In genomic region chr10:77142328-77142727, GRCm38 (mm10) we compare ENCODE assay signal across 9 mouse cellular contexts. TPM values are rescaled to one million over a fixed set of nuclear protein-coding genes. Genes with fewer than 3 reads are reported as not detected.
DNase-seq lines count a peak whose midpoint lies in the region; ATAC-seq lines count a peak whose summit lies in the region.
"Had no signal": no experiment of that assay in that cellular context is flagged by ENCODE, and none has a peak within 500 bp of the region (broad histone marks: within the 10 kb centered on the region; RNA-seq: fewer than 3 reads in every experiment).

No protein-coding gene starts in this region.

- H3K9me3 ChIP-seq in midbrain, embryonic 15.5 days, result no peaks in the 10 kb centered on the region

- intact Hi-C loops in heart, postnatal 36 days (cut with DNase I), result loop anchor here (10.0 kb wide), 1 partner anchor 422 kb away; no protein-coding TSS in a partner anchor

- no peaks in the 10 kb centered on the region for H3K36me3 ChIP-seq in midbrain, embryonic 15.5 days (replicated peaks)

- no peaks in the 10 kb centered on the region for H3K27me3 ChIP-seq in midbrain, embryonic 15.5 days (replicated peaks)

- ATAC-seq in cerebellum, adult (ENCODE audit: insufficient number of reproducible peaks, low FRiP score, low TSS enrichment), result no peak
- ATAC-seq in granulocyte monocyte progenitor cell, adult 5-6 weeks (replicated peaks; ENCODE audit: poor library complexity, severe bottlenecking), result no peak
- no peak for ATAC-seq in midbrain, embryonic 15.5 days (replicated peaks)

- H3K4me3 ChIP-seq in midbrain, embryonic 15.5 days, result no peak overlapping the region

- WGBS in midbrain, embryonic 15.5 days, result 98% methylated on average over 2 of the region's 2 CpGs

- no peak overlapping the region for H3K27ac ChIP-seq in midbrain, embryonic 15.5 days
- H3K27ac ChIP-seq: liver, embryonic 14.5 days had no signal

- DNase-seq in cerebellum, adult 11-12 months, result peak; percentile 30
- peak; percentile 60 to 67 for DNase-seq in cerebellum, postnatal 14 days
- DNase-seq in kidney, postnatal 10 days, result peak; percentile 90
- peak; percentile 50 for DNase-seq in ovary, postnatal 14 days (ENCODE audit: low spot score)
- no peak for DNase-seq in heart, postnatal 36 days

- no peak overlapping the region for H3K4me2 ChIP-seq in midbrain, embryonic 15.5 days

- H3K9ac ChIP-seq in midbrain, embryonic 15.5 days, result no peak overlapping the region
- H3K9ac ChIP-seq: liver, embryonic 14.5 days had no signal

- no peaks in the 10 kb centered on the region for H3K4me1 ChIP-seq in midbrain, embryonic 15.5 days

RNA-seq across cellular contexts. Expression of gene Col18a1, which starts 24.0 kb away (rescaled TPM):
- not detected in 2 replicates for total RNA-seq in granulocyte monocyte progenitor cell, adult 5-6 weeks (2014; fragmentation: Nextera tagmentation)
- total RNA-seq in granulocyte monocyte progenitor cell, adult 5-6 weeks (2017), result 0.05 TPM in 1 of 2 replicates, not detected in the other
- 33.6 and 35.8 TPM in 2 replicates for polyA plus RNA-seq in midbrain, embryonic 15.5 days (2015; fragmentation: Nextera tagmentation; extraction: Ambion mirVana)
- total RNA-seq in heart, postnatal 36 days (2021), result 10 to 100 TPM; 11.4 to 12.0 TPM

Comparison
In these comparisons a context has a peak if more than half of its experiments do, and no peak if none do; other contexts are left out.
1. DNase-seq: peak in cerebellum, adult 11-12 months (single experiment), cerebellum, postnatal 14 days (2 of 2), kidney, postnatal 10 days (single experiment) and ovary, postnatal 14 days (single experiment); none in heart, postnatal 36 days (0 of 2).
2. RNA of gene Col18a1, which starts 24.0 kb away (total RNA-seq): 11.4 to 12.0 TPM in heart, postnatal 36 days; 0.05 TPM in granulocyte monocyte progenitor cell, adult 5-6 weeks; every median in the first group is over 10 times any median in the second.